Mouse (Mus musculus) CH12.LX (cell line): Measurements from ENCODE around the gene Folr1. TPM values are rescaled to one million over a fixed set of nuclear protein-coding genes. Genes with fewer than 3 reads are reported as not detected.
A peak's percentile ranks its signal among the peaks of the same experiment; 100 is the strongest.

Experiments
- DNase-seq: peaks from one replicate; pipeline ENCODE4 v3.0.0-alpha.2; 2013; ENCODE audit errors: extremely low read depth
- H3K27ac ChIP-seq: 2 replicates; pipeline ENCODE4 v1.5.1; 2012; ENCODE audit warnings: low read depth, mild to moderate bottlenecking, control low read depth, moderate library complexity; ENCODE audit not compliant: insufficient read depth
- H3K27me3 ChIP-seq: replicated peaks from 2 replicates; pipeline ENCODE3; 2012; ENCODE audit warnings: inconsistent platforms
- H3K36me3 ChIP-seq, 2 experiments: replicated peaks in 1 of 2; 2 replicates each; pipeline versions ENCODE3 to v1.6.1; 2012; ENCODE audit warnings: inconsistent platforms in 1 of 2, low read length in 1 of 2, mild to moderate bottlenecking in 1 of 2, mixed read lengths in 1 of 2, moderate library complexity in 1 of 2; ENCODE audit not compliant: control insufficient read depth in 1 of 2, insufficient read depth in 1 of 2
- H3K4me1 ChIP-seq, 2 experiments: 2 replicates each; pipeline ENCODE4 v1.6.1; 2012; ENCODE audit warnings: inconsistent platforms in 1 of 2, moderate library complexity in 1 of 2; ENCODE audit not compliant: insufficient read depth in 2 of 2, control insufficient read depth in 1 of 2
- H3K4me2 ChIP-seq: 2 replicates; pipeline ENCODE4 v1.6.1; 2012; ENCODE audit warnings: low read depth, mild to moderate bottlenecking, control low read depth; ENCODE audit not compliant: poor library complexity, insufficient read depth, severe bottlenecking
- H3K4me3 ChIP-seq, 3 experiments: fragments of 150-350 bp in 1 of 3; sonication (generic) in 1 of 3; replicated peaks in 1 of 3; 2 replicates each; pipeline versions ENCODE3 to v1.5.1; 2011 to 2012; ENCODE audit warnings: low read depth in 2 of 3, low read length in 2 of 3, mild to moderate bottlenecking in 2 of 3, moderate library complexity in 2 of 3, control low read depth in 1 of 3, improper control_type of control experiment in 1 of 3, inconsistent platforms in 1 of 3, mixed read lengths in 1 of 3; ENCODE audit not compliant: poor library complexity in 1 of 3
- H3K79me2 ChIP-seq: replicated peaks from 2 replicates; pipeline ENCODE4 v1.6.1; 2012; ENCODE audit warnings: mild to moderate bottlenecking, moderate library complexity; ENCODE audit not compliant: control insufficient read depth, poor library complexity, insufficient read depth, severe bottlenecking; ENCODE audit errors: extremely low read depth
- H3K9ac ChIP-seq: 2 replicates; pipeline ENCODE4 v1.6.1; 2012; ENCODE audit warnings: low read depth, mild to moderate bottlenecking, control low read depth, moderate library complexity; ENCODE audit not compliant: insufficient read depth
- H3K9me3 ChIP-seq: replicated peaks from 2 replicates; pipeline ENCODE3; 2012; ENCODE audit warnings: low read length, inconsistent platforms, mixed read lengths
- CHD1 ChIP-seq: IDR thresholded peaks from 2 replicates; pipeline ENCODE4 v1.6.1; 2012; ENCODE audit warnings: low read depth, low read length, improper control_type of control experiment, inconsistent platforms
- CHD2 ChIP-seq: IDR thresholded peaks from 2 replicates; pipeline ENCODE4 v1.6.1; 2011; ENCODE audit warnings: low read length, improper control_type of control experiment
- CTCF ChIP-seq, 2 experiments: IDR thresholded peaks in 1 of 2; conservative IDR thresholded peaks in 1 of 2; 2 replicates each; pipeline ENCODE4 v1.5.1; 2011 to 2012; ENCODE audit warnings: low read depth in 2 of 2, low read length in 2 of 2, improper control_type of control experiment in 1 of 2, inconsistent platforms in 1 of 2, mild to moderate bottlenecking in 1 of 2, moderate library complexity in 1 of 2
- E2F4 ChIP-seq: IDR thresholded peaks from 2 replicates; pipeline ENCODE4 v1.6.1; 2011; ENCODE audit warnings: low read depth, low read length, improper control_type of control experiment; ENCODE audit not compliant: insufficient replicate concordance
- EP300 ChIP-seq: IDR thresholded peaks from 2 replicates; pipeline ENCODE4 v1.6.1; 2011; ENCODE audit warnings: low read length, improper control_type of control experiment
- ETS1 ChIP-seq: conservative IDR thresholded peaks from 2 replicates; pipeline ENCODE4 v1.6.1; 2012; ENCODE audit warnings: low read depth, mild to moderate bottlenecking, inconsistent platforms, low read length, improper control_type of control experiment, moderate library complexity
- GABPA ChIP-seq: IDR thresholded peaks from 2 replicates; pipeline ENCODE4 v1.6.1; 2012; ENCODE audit warnings: low read depth, low read length, improper control_type of control experiment, inconsistent platforms; ENCODE audit not compliant: insufficient replicate concordance
- MAFK ChIP-seq: IDR thresholded peaks from 2 replicates; pipeline ENCODE4 v1.6.1; 2011; ENCODE audit warnings: low read length, improper control_type of control experiment; ENCODE audit not compliant: insufficient replicate concordance
- MAX ChIP-seq: IDR thresholded peaks from 2 replicates; pipeline ENCODE4 v1.6.1; 2011; ENCODE audit warnings: low read length, improper control_type of control experiment
- MEF2A ChIP-seq: IDR thresholded peaks from 2 replicates; pipeline ENCODE4 v1.6.1; 2014; ENCODE audit warnings: low read depth, mild to moderate bottlenecking, inconsistent platforms, low read length, improper control_type of control experiment, borderline replicate concordance
- MYC ChIP-seq: IDR thresholded peaks from 2 replicates; pipeline ENCODE4 v1.6.1; 2011; ENCODE audit warnings: low read depth, mild to moderate bottlenecking, improper control_type of control experiment, low read length
- NELFE ChIP-seq: IDR thresholded peaks from 2 replicates; pipeline ENCODE4 v1.6.1; 2011; ENCODE audit warnings: low read depth, low read length, improper control_type of control experiment
- PAX5 ChIP-seq: IDR thresholded peaks from 2 replicates; pipeline ENCODE4 v1.6.1; 2012; ENCODE audit warnings: low read length, inconsistent platforms, mixed read lengths
- POLR2A ChIP-seq: IDR thresholded peaks from 2 replicates; pipeline ENCODE4 v1.6.1; 2011; ENCODE audit warnings: low read depth, mild to moderate bottlenecking, improper control_type of control experiment, low read length
- POLR2AphosphoS2 ChIP-seq: IDR thresholded peaks from 2 replicates; pipeline ENCODE4 v1.6.1; 2011; ENCODE audit warnings: low read depth, low read length, improper control_type of control experiment
- RAD21 ChIP-seq: IDR thresholded peaks from 2 replicates; pipeline ENCODE4 v1.6.1; 2011; ENCODE audit warnings: low read depth, mild to moderate bottlenecking, low read length, improper control_type of control experiment, moderate library complexity
- SMC3 ChIP-seq: IDR thresholded peaks from 2 replicates; pipeline ENCODE4 v1.6.1; 2011; ENCODE audit warnings: low read depth, low read length, improper control_type of control experiment
- TCF12 ChIP-seq: IDR thresholded peaks from 2 replicates; pipeline ENCODE4 v1.6.1; 2014; ENCODE audit warnings: low read depth, mild to moderate bottlenecking, inconsistent platforms, low read length, improper control_type of control experiment
- USF1 ChIP-seq: IDR thresholded peaks from 2 replicates; pipeline ENCODE4 v1.6.1; 2014; ENCODE audit warnings: low read depth, mild to moderate bottlenecking, inconsistent platforms, low read length, improper control_type of control experiment
- USF2 ChIP-seq: conservative IDR thresholded peaks from 2 replicates; pipeline ENCODE4 v1.6.1; 2011; ENCODE audit warnings: low read depth, low read length, improper control_type of control experiment
- ZC3H11A ChIP-seq: IDR thresholded peaks from 2 replicates; pipeline ENCODE4 v1.6.1; 2012; ENCODE audit warnings: low read depth, mild to moderate bottlenecking, inconsistent platforms, low read length, improper control_type of control experiment
- ZMIZ1 ChIP-seq: IDR thresholded peaks from 2 replicates; pipeline ENCODE4 v1.6.1; 2012; ENCODE audit warnings: low read depth, mild to moderate bottlenecking, inconsistent platforms, low read length, improper control_type of control experiment
- ZNF384 ChIP-seq: IDR thresholded peaks from 2 replicates; pipeline ENCODE4 v1.6.1; 2012; ENCODE audit warnings: low read depth, low read length, improper control_type of control experiment, inconsistent platforms
- dilution Hi-C: fragments of 300-500 bp; cut with MboI; formaldehyde crosslinking; loops from 2 replicates; pipeline ENCODE4 v1.14.3; 2020; ENCODE audit warnings: low sequenced_read_pairs; ENCODE audit not compliant: extremely low pct_unique_long_range_greater_than_20kb, extremely low pct_ligation_motif_present
- in situ Hi-C: fragments of 300-500 bp; cut with MboI; formaldehyde crosslinking; loops from 3 replicates; pipeline ENCODE4 v1.14.3; 2019; ENCODE audit warnings: low sequenced_read_pairs, low pct_ligation_motif_present, low pct_unique_long_range_greater_than_20kb, mixed read lengths
- polyA plus RNA-seq: library from polyadenylated mRNA; unstranded; fragments of >175 nt; gene quantifications from 2 replicates; pipeline ENCODE4 v1.2.1, GENCODE M21; 2012; ENCODE audit warnings: low read depth; ENCODE audit not compliant: insufficient read length
- total RNA-seq, 2 experiments: library from RNA; depleted of rRNA; stranded (reverse); fragments of 300-350 nt in 1 of 2; fragments of >200 nt in 1 of 2; gene quantifications; 2 replicates each; pipeline ENCODE4 v1.2.3; 2012 to 2014

Gene Folr1
- total and polyA plus RNA-seq, 3 experiments, result 0.25 TPM; not detected in 2

DNA sequence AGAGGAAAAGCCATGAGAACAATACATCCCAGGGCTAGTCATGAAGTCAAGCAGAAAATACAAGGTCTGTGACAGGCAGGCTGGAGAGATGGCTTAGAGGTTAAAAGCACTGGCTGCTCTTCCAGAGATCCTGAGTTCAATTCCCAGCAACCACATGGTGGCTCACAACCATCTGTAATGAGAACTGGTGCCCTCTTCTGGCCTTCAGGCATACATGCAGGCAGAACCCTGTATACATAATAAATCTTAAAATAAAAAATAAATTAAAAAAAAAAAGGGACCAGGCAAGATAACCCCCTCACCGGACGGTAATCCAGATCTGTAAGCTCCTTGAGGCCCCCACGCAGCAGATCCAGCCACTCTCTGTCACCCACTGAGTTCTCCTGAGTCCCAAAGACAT lies 40.2 kb downstream of the Folr1 start:
- no peak for DNase-seq
- dilution Hi-C loops, result no loop called here

DNA sequence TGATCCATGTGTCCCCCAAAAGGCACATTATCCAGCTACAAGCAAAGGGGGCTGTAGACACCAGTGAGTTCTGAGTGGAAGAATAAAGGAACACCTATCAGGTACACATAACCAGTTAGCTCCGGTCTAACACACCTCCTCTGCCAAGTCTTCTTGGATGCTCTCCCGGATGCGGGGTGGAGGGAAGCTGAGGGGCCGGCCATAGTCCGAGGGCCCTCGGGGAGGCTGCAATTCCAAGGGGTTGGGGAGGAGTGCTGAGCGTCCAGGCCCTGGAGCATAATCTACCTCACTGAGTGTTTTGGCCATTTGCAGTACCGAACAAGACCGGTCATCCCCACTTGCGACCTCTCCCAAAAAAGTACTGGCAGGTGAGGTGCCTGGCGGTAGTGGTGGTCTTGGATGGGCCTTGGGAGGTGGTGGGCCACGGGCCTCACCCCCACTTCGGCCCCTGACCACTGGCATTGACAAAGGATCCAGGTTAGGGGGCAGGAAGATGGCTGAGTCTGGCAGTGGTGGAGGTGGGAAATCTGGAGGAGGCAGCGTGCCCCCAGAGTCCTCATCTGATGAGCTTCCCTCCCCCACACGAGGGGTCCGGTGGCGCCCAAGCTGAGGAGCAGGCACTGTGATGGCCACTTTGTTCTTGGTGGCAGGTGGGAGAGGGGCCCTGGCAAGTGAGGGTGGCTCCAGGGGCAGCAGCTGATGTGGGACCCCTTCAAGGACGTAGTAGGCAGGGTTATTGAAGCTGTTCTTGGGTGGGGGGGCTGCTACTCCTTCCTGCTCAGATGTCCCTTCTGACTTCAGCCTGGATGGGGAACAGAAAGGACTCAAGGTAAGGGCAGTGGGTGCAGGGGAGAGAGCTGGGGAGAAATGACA lies 46.6 kb downstream of the Folr1 start:
- no peak for DNase-seq
- H3K79me2 ChIP-seq, result no peaks in the 10 kb centered on the region
- TF ChIP-seq USF2, result no peak
- no peak for TF ChIP-seq MAFK
- TF ChIP-seq EP300, result no peak
- no peak for TF ChIP-seq MAX
- TF ChIP-seq MEF2A, result no peak
- no peak for TF ChIP-seq PAX5
- TF ChIP-seq ZNF384, result no peak
- no peak for TF ChIP-seq ZC3H11A
- TF ChIP-seq, all 38 proteins: peak for 0
- Histone ChIP-seq H3K9me3 (peaks cover 26% of the 10 kb centered on the region), H3K4me2 (no peak overlapping the region), H3K9ac (no peak overlapping the region), H3K27ac (no peak overlapping the region), H3K4me3 (no peak overlapping the region), H3K4me1 (no peaks in the 10 kb centered on the region), H3K27me3 (no peaks in the 10 kb centered on the region), H3K36me3 (peaks cover 50 to 76% of the 10 kb centered on the region in 2 experiments)
- in situ Hi-C loops (no loop called here), dilution Hi-C loops (no loop called here)

More for the DNA sequence above, 40.2 kb downstream of the Folr1 start:
- no peak overlapping the region for H3K4me3 ChIP-seq
- in situ Hi-C loops, result no loop called here
- H3K4me1 ChIP-seq, result peaks cover 3 to 19% of the 10 kb centered on the region in 2 experiments; a peak in 3 of 4 replicates
- TF ChIP-seq CTCF (conservative IDR thresholded peaks at IDR 0.05 in 1 of 2, IDR thresholded peaks at IDR 0.05 in 1 of 2; ENCODE audit: low read depth in 2 of 2, low read length in 2 of 2), result peak in 1 of 2 experiments; percentile 44; a peak in 2 of 4 replicates
- TF ChIP-seq ETS1, result no peak
- TF ChIP-seq, all 38 proteins: peak for 1
- no peaks in the 10 kb centered on the region for H3K27me3 ChIP-seq
- no peak overlapping the region for H3K27ac ChIP-seq
- H3K4me2 ChIP-seq, result no peak overlapping the region
- peaks cover 3% of the 10 kb centered on the region for H3K9me3 ChIP-seq
- peaks cover 75 to 95% of the 10 kb centered on the region in 2 experiments for H3K36me3 ChIP-seq
- no peak overlapping the region for H3K9ac ChIP-seq
- H3K79me2 ChIP-seq, result peaks cover 12% of the 10 kb centered on the region

DNA sequence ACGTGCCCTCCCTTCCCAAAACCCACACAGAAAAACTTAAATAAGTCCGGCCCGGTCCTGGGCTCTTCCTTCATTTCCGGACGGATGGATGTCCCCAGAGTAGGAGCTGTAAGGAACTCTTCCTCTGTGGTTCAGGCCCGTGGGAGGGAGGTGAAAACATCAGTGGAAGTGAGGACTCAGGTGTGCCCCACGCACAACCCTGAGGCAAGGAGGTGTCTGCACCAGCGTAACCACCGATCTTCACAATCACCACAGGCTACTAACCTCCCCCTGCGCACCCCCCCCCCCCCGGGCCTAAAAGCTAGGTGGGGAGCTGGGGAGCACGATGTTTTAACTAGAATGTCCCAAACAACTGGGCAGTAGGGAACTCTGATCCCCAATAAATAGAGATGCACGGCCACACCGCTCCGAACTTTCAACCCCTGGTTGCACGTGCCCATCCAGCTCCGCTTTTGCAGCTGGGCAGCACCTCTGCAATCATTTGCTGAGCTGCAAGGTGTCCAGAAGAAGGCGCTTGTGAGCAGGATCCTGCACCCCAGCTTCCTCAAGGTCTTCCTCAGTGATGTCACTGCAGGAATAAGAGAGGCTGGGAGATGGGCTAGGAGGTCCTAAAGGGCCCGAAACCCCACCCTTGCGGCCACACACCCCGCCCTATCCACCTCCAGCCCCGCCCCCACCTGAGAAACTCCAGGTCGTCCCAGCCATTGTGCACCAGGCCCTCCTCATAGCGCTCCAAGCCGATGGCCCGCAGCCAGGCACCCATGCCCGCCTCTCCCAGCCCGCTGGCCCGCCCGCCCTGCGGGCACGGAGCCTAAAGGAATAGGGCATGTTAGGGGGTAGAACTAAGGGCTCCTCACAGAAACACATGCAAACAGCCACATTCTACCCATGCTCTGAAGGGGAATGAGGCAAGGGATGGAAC lies 47.5 kb downstream of the Folr1 start:
- Histone ChIP-seq H3K36me3 (peaks cover 42 to 67% of the 10 kb centered on the region in 2 experiments), H3K4me2 (no peak overlapping the region), H3K9me3 (peaks cover 26% of the 10 kb centered on the region), H3K27ac (no peak overlapping the region), H3K4me3 (no peak overlapping the region), H3K79me2 (no peaks in the 10 kb centered on the region), H3K27me3 (no peaks in the 10 kb centered on the region), H3K9ac (no peak overlapping the region), H3K4me1 (no peaks in the 10 kb centered on the region)
- dilution Hi-C loops, result no loop called here
- DNase-seq, result no peak
- in situ Hi-C loops, result no loop called here
- TF ChIP-seq POLR2A (no peak), RAD21 (no peak), USF1 (no peak), GABPA (no peak), POLR2AphosphoS2 (no peak), NELFE (no peak), E2F4 (no peak), CHD1 (no peak), USF2 (no peak), CHD2 (no peak), MYC (no peak), MAFK (no peak), ETS1 (no peak), SMC3 (no peak), ZMIZ1 (no peak), PAX5 (no peak), TCF12 (no peak)
